Mouse (Mus musculus) hindbrain, embryonic 14.5 days (tissue): Measurements from ENCODE around the gene Hcls1. TPM values are rescaled to one million over a fixed set of nuclear protein-coding genes. Genes with fewer than 3 reads are reported as not detected.

Experiments used
- ATAC-seq: fragments of 200-750 bp; cut with Nextera tagmentation; 2 replicates; pipeline ENCODE4 v1.8.0; 2017; ENCODE audit warnings: moderate number of reproducible peaks, mild to moderate bottlenecking, moderate TSS enrichment, moderate library complexity; ENCODE audit not compliant: low FRiP score
- DNase-seq: peaks from one replicate; pipeline ENCODE4 v3.0.0-alpha.2; 2015; ENCODE audit warnings: low spot score
- H3K27ac ChIP-seq: fragments of 300-500 bp; sonication (generic); 2 replicates; pipeline ENCODE4 v1.5.1; 2014; ENCODE audit warnings: mild to moderate bottlenecking, moderate library complexity
- H3K27me3 ChIP-seq: fragments of 300-500 bp; sonication (generic); 2 replicates; pipeline ENCODE4 v1.6.1; 2014; ENCODE audit warnings: mild to moderate bottlenecking, low read length, mixed read lengths; ENCODE audit not compliant: control insufficient read depth, insufficient read depth
- H3K36me3 ChIP-seq: fragments of 300-500 bp; sonication (generic); replicated peaks from 2 replicates; pipeline ENCODE4 v1.6.1; 2014; ENCODE audit not compliant: control insufficient read depth, insufficient read depth
- H3K4me1 ChIP-seq: fragments of 300-500 bp; sonication (generic); replicated peaks from 2 replicates; pipeline ENCODE4 v1.6.1; 2014; ENCODE audit warnings: antibody characterized with exemption, low read length, mixed read lengths; ENCODE audit not compliant: control insufficient read depth, insufficient read depth
- H3K4me2 ChIP-seq: fragments of 300-500 bp; sonication (generic); replicated peaks from 2 replicates; pipeline ENCODE4 v1.6.1; 2014; ENCODE audit warnings: mild to moderate bottlenecking, moderate library complexity
- H3K4me3 ChIP-seq: fragments of 300-500 bp; sonication (generic); replicated peaks from 2 replicates; pipeline ENCODE4 v1.5.1; 2014; ENCODE audit warnings: mild to moderate bottlenecking, low read length
- H3K9ac ChIP-seq: fragments of 300-500 bp; sonication (generic); 2 replicates; pipeline ENCODE4 v1.6.1; 2014
- H3K9me3 ChIP-seq: fragments of 300-500 bp; sonication (generic); 2 replicates; pipeline ENCODE4 v1.6.1; 2016; ENCODE audit warnings: low read length; ENCODE audit not compliant: control insufficient read depth
- WGBS: fragments of 180-500 bp; shearing (Covaris S2); extraction: QIAGEN DNeasy Blood & Tissue Kit; methylation state at CpG from one replicate; pipeline ENCODE4 v1.1.7; 2014; 5-methylcytosine and 5-hydroxymethylcytosine counted together
- polyA plus RNA-seq: library from polyadenylated mRNA; unstranded; fragments of >200 nt; fragmentation: Nextera tagmentation; extraction: Ambion mirVana; gene quantifications from 2 replicates; pipeline ENCODE4 v1.2.1, GENCODE M21; 2014

The Hcls1 gene
- polyA plus RNA-seq, 1 experiment from 2014 or later = 0.99 TPM

DNA sequence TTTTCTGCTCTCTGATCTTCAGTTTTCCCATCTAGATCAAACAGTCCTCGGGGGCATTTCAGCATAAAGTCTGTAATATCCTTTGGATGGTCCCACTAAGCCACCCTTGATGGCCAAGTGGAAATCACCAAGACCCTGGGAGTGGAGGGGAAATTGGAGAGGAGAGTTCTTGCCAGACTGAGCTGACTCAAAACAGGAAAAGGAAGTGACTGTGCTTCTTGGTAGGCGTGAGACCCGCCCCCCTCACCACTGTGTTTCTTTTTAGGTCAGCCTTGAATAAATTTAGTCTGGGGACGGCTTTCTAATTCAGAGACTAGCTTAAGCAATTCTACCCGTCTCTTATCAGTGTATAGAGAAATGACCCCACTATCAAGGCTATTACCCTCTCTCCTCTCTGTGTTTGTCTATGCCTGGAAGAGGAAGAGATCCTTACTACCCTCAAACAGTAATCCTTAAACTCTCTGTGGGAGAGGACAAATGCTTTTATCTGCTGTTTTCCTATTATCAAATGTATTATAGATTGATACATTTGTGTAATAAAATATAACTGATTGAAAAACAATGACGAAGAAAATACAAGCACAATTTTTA lies 6.4 kb downstream of the Hcls1 start:
- ATAC-seq = no peak
- WGBS = 78% methylated on average over 6 of the region's 6 CpGs
- 0 out of 2 replicates have a peak, but pooled peaks cover 3% of the 10 kb centered on the region for H3K4me1 ChIP-seq

DNA sequence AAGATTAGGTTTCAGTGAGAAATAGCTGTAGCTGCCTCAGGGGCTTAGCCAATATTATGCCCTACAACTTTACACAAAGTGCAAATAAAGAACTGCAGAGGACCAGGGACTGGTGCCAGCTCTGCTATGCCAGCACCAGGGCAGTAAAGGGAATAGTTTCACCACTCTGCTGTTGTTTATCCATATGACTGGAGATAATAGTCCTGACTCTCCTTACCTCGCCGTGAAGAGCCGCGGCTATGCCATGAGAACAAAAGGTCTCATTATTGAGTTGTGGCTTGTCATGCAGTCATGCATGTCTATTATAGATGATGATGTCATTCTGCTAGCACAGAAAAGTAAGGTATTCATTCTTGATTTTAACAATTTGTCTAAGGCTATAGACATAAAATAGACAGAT lies 7.1 kb downstream of the Hcls1 start:
- no peak for ATAC-seq
- H3K4me3 ChIP-seq = no peak overlapping the region
- H3K9me3 ChIP-seq = no peaks in the 10 kb centered on the region
- DNase-seq = no peak
- H3K36me3 ChIP-seq = no peaks in the 10 kb centered on the region
- H3K9ac ChIP-seq = no peak overlapping the region
- H3K4me1 ChIP-seq = 0 out of 2 replicates have a peak, but pooled peaks cover 3% of the 10 kb centered on the region
- 50% methylated on average over 4 of the region's 4 CpGs for WGBS
- H3K4me2 ChIP-seq = no peak overlapping the region
- no peak overlapping the region for H3K27ac ChIP-seq
- H3K27me3 ChIP-seq = no peaks in the 10 kb centered on the region

More for the DNA sequence above, 6.4 kb downstream of the Hcls1 start:
- Histone ChIP-seq H3K4me3 (no peak overlapping the region), H3K4me2 (no peak overlapping the region), H3K9ac (no peak overlapping the region), H3K27ac (no peak overlapping the region), H3K9me3 (no peaks in the 10 kb centered on the region), H3K36me3 (no peaks in the 10 kb centered on the region), H3K27me3 (no peaks in the 10 kb centered on the region)
- DNase-seq = no peak

DNA sequence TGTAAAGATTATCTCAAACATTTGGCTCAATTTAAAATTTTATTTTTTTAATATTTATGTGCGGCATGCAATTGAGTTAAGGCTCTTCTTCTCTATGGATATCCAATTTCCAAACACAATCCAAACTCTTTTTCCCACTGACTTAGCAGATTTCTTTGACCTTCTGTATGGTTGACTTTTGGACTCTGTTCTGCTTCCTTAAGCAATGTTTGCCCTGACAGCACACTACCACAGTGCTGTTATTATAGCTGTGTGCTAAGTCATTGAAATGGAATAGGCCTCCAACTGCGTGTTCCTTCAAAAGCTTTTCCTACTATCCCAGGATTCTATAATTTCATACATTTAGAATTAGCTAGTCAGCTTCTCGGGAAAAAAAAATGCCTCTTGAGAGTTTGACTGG lies 8.8 kb downstream of the Hcls1 start:
- Histone ChIP-seq H3K27me3 (no peaks in the 10 kb centered on the region), H3K4me3 (no peak overlapping the region), H3K9me3 (no peaks in the 10 kb centered on the region), H3K9ac (no peak overlapping the region), H3K4me2 (no peak overlapping the region), H3K27ac (no peak overlapping the region), H3K4me1 (0 out of 2 replicates have a peak, but pooled peaks cover 3% of the 10 kb centered on the region), H3K36me3 (no peaks in the 10 kb centered on the region)
- WGBS = 93% methylated on average over 3 of the region's 3 CpGs
- no peak for ATAC-seq
- no peak for DNase-seq

DNA sequence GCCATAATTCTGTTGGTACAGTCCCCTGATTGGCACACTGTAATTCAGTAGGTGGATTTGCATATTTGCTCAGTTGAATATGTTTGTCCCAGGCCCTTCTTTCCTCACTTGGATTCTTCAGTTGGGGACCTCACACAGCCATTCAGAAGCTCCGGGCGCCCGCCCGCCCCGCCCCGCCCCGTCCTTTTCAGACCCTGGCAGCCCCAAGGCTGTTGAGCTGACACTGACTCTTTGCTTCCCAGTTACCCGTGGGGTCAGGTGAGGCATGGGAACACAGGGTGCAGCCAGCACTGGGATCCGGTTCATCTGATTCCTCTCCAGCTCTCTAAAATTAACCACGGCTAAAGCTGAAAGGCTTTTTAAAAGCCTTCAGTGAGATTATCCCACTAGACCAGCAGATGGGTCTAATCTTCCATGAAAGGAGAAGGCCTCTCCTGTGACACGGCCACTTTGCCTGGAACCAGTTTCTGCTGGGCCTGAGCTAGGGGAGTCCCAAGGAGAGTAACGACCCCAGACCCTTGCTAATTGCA lies 10.2 kb downstream of the Hcls1 start:
- no peaks in the 10 kb centered on the region for H3K27me3 ChIP-seq
- H3K9me3 ChIP-seq = no peaks in the 10 kb centered on the region
- 0 out of 2 replicates have a peak, but pooled peaks cover 3% of the 10 kb centered on the region for H3K4me1 ChIP-seq
- H3K9ac ChIP-seq = no peak overlapping the region
- ATAC-seq (peak; percentile 57; the same call in 1 of the 2 replicates), DNase-seq (no peak)
- H3K4me3 ChIP-seq = no peak overlapping the region
- H3K27ac ChIP-seq = no peak overlapping the region
- H3K36me3 ChIP-seq = no peaks in the 10 kb centered on the region
- WGBS = 39% methylated on average over 12 of the region's 12 CpGs
- no peak overlapping the region for H3K4me2 ChIP-seq

DNA sequence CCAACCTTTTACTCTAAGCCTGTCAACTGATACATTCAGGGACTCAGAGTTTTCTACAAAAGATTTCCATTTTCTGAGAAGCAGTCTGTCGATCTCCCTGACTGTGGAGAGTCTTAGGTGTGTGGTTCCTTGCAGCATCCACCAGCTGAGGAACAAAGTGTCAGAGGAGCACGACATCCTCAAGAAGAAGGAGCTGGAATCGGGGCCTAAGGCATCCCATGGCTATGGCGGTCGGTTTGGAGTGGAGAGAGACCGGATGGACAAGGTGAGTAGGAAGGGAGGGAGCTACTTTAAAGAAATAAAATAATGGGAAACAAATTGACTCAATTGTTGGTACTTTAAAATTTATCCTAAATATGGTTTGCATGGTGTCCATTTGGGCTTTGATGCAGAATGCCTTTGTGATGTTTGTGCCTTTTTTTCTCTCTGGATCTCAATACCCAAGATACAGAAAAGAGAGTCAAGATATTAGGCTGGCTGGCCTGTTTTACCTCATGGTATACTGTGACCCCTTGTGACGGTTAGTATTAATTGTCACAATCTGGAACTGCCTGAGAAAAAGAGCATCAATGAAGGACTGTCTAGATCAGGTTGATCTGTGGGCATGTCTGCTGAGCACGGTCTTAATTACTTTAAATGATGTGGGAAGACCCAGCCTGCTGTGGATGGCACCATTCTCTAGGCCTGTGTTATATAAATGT lies 11.8 kb downstream of the Hcls1 start:
- no peaks in the 10 kb centered on the region for H3K27me3 ChIP-seq
- no peaks in the 10 kb centered on the region for H3K9me3 ChIP-seq
- no peak overlapping the region for H3K9ac ChIP-seq
- 90% methylated on average over 8 of the region's 8 CpGs for WGBS
- no peaks in the 10 kb centered on the region for H3K36me3 ChIP-seq
- H3K4me2 ChIP-seq = no peak overlapping the region
- no peak overlapping the region for H3K27ac ChIP-seq
- ATAC-seq (no peak), DNase-seq (no peak)
- H3K4me3 ChIP-seq = no peak overlapping the region
- 0 out of 2 replicates have a peak, but pooled peaks cover 3% of the 10 kb centered on the region for H3K4me1 ChIP-seq

DNA sequence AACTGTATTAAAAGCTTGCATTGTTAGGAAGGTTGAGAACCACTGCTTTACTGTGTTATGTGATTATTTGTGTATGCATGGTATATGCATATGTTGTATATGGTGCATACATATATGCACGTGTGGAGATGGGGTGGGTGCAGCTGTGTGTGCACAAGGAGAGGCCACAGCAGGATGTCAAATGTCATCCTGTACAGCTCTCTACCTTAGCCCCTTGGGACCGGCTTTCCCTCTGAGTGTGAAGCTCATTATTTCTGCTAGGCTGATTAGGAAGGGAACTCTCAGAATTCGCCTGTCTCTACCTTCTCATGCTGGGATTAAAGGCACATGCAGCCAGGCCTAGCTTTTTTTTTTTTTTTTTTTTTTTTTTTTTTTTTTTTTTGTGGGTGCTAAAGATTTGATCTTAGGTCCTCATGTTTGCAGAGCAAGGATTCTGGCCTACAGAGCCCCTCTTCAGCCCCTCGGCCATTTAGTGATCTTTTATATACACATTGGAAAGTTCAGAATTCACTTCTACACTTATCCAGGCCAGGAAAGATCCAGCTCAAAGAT lies 12.9 kb downstream of the Hcls1 start:
- no peaks in the 10 kb centered on the region for H3K9me3 ChIP-seq
- H3K9ac ChIP-seq = no peak overlapping the region
- no peak overlapping the region for H3K4me3 ChIP-seq
- H3K4me1 ChIP-seq = no peaks in the 10 kb centered on the region
- DNase-seq = no peak
- no peaks in the 10 kb centered on the region for H3K27me3 ChIP-seq
- no peaks in the 10 kb centered on the region for H3K36me3 ChIP-seq
- no peak overlapping the region for H3K27ac ChIP-seq
- no peak overlapping the region for H3K4me2 ChIP-seq
- 59% methylated on average over 4 of the region's 4 CpGs for WGBS
- ATAC-seq = no peak

DNA sequence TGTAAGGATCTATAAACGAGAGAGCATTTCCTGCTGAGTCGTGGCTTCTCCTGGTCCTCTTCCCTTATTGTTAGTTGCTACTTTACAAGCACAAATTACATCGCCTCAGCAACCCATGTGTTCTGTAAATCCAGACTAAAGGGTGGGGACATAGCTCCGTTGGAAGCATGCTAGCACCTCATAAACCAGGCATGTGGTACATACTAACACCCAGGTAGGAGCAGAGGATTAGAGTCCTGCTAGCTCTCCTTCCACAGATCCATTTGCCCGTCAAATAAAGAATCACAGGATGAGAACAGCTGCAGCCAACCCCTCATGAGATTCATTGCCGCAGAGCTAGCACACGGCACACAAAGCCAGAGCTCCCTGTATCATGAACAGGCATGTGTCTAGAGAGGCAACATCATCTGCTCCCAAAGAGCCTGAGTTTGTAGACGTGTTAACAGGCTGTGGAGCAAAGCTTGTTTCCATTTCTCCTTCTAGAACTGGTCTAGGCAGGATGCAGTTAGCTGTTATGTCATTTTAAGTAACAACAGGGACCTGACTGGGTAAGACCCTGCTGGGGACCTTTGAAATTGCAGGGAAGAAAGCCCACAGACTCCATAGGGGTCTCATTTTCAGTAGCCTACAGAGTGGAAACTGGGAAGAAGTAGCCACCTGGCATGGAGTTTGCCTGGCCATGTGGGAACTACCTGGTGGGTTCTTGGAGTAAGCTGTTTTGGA lies 15.0 kb downstream of the Hcls1 start:
- no peak overlapping the region for H3K9ac ChIP-seq
- no peak overlapping the region for H3K4me2 ChIP-seq
- H3K36me3 ChIP-seq = no peaks in the 10 kb centered on the region
- ATAC-seq = no peak
- no peaks in the 10 kb centered on the region for H3K27me3 ChIP-seq
- 65% methylated on average over 8 of the region's 8 CpGs for WGBS
- no peak overlapping the region for H3K4me3 ChIP-seq
- H3K27ac ChIP-seq = no peak overlapping the region
- no peak for DNase-seq
- no peaks in the 10 kb centered on the region for H3K9me3 ChIP-seq
- H3K4me1 ChIP-seq = no peaks in the 10 kb centered on the region

DNA sequence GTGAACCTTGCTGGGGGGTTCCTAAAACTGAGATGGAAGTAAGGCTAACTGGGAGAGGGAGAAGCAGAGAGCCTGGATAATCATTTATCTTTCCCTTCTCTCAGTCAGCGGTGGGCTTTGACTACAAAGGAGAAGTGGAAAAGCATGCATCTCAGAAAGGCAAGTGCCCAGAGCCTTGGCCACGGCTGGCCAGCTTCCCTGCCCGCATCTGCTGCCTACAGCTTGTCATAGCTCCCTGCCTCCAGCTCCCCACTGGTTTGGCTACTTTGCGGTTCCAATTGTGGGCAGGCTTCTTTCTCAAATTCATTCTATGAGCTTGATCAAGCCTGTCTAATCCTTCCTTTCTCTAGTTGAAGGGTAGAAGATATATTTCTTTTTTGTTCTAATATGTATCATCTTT lies 16.2 kb downstream of the Hcls1 start:
- DNase-seq (no peak), ATAC-seq (no peak; the same call in 1 of the 2 replicates)
- Histone ChIP-seq H3K4me2 (no peak overlapping the region), H3K27me3 (no peaks in the 10 kb centered on the region), H3K36me3 (no peaks in the 10 kb centered on the region), H3K9ac (no peak overlapping the region), H3K27ac (no peak overlapping the region), H3K4me1 (no peaks in the 10 kb centered on the region), H3K4me3 (no peak overlapping the region), H3K9me3 (no peaks in the 10 kb centered on the region)
- WGBS = 23% methylated on average over 4 of the region's 4 CpGs

DNA sequence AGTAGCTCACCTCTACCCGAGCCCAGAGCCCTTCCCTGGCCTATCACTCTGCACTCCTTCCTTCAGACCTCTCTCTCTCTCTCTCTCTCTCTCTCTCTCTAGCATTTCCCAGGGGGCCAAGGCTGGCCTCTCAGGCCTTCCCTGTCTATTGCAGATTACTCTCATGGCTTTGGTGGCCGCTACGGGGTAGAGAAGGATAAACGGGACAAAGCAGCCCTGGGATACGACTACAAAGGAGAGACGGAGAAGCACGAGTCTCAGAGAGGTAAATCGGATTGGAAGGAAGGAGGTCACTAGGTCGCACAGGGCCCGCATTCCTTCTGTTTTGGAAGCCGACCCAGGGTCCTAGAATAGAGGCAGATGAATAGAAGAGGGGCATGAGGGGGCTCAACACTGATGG lies 20.3 kb downstream of the Hcls1 start:
- Histone ChIP-seq H3K4me1 (no peaks in the 10 kb centered on the region), H3K4me3 (no peak overlapping the region), H3K27ac (no peak overlapping the region), H3K36me3 (no peaks in the 10 kb centered on the region), H3K4me2 (no peak overlapping the region), H3K27me3 (no peaks in the 10 kb centered on the region), H3K9me3 (no peaks in the 10 kb centered on the region), H3K9ac (no peak overlapping the region)
- ATAC-seq (no peak), DNase-seq (no peak)
- 46% methylated on average over 11 of the region's 11 CpGs for whole genome bisulfite sequencing
